Mouse (Mus musculus): Measurements from ENCODE around the gene Dhx29. TPM values are rescaled to one million over a fixed set of nuclear protein-coding genes. Genes with fewer than 3 reads are reported as not detected.
"Not testable (repeated sequence)": the region's sequence is repeated elsewhere in the genome, so short reads cannot be mapped to it uniquely, and the experiment has no call there.

Dhx29 gene
- polyA plus RNA-seq, 1 experiment from 2014 or later, result 22.1 TPM

GRCm38 (mm10) chr13:113012683-113013082 lies 85.4 kb downstream of the Dhx29 start:
- H3K9ac ChIP-seq, result no peak overlapping the region
- no peaks in the 10 kb centered on the region for H3K36me3 ChIP-seq
- no peaks in the 10 kb centered on the region for H3K27me3 ChIP-seq
- ATAC-seq (ENCODE audit: borderline replicate concordance, extremely low read depth, low FRiP score, low TSS enrichment), result no peak
- 0 out of 2 replicates have a peak, but pooled peaks cover 5% of the 10 kb centered on the region for H3K4me1 ChIP-seq
- 68% methylated on average over 6 of the region's 6 CpGs for WGBS
- H3K9me3 ChIP-seq, result no peaks in the 10 kb centered on the region
- H3K4me3 ChIP-seq, result peak overlapping the region; percentile 32
- no peak overlapping the region for H3K27ac ChIP-seq
- H3K4me2 ChIP-seq, result peak overlapping the region; percentile 50; the same call in 1 of the 2 replicates

GRCm38 (mm10) chr13:113013174-113013953 lies 86.1 kb downstream of the Dhx29 start:
- Histone ChIP-seq H3K4me3 (peak overlapping the region; percentile 32), H3K4me2 (peak overlapping the region; percentile 50)
- not testable (repeated sequence) for H3K27ac ChIP-seq; H3K27me3 ChIP-seq; H3K4me1 ChIP-seq; H3K36me3 ChIP-seq; H3K9me3 ChIP-seq; ATAC-seq (ENCODE audit: borderline replicate concordance, extremely low read depth, low FRiP score, low TSS enrichment); H3K9ac ChIP-seq
- 28% methylated on average over 18 of the region's 20 CpGs for whole genome bisulfite sequencing

Other genes with a start within 250 kb of the Dhx29 start
- gene Plpp1, start 126.7 kb upstream of the Dhx29 start, polyA plus RNA-seq (2015; fragmentation: Nextera tagmentation; extraction: Ambion mirVana), result 76.5 TPM in 2 replicates
- gene Mtrex, start 56 bp upstream of the Dhx29 start, polyA plus RNA-seq (2015; fragmentation: Nextera tagmentation; extraction: Ambion mirVana), result 63.6 and 70.5 TPM in 2 replicates
- 12.3 and 13.5 TPM in 2 replicates for gene Ccno, start 60.3 kb downstream of the Dhx29 start, polyA plus RNA-seq (2015; fragmentation: Nextera tagmentation; extraction: Ambion mirVana)
- 6.3 and 6.9 TPM in 2 replicates for gene Mcidas, start 66.4 kb downstream of the Dhx29 start, polyA plus RNA-seq (2015; fragmentation: Nextera tagmentation; extraction: Ambion mirVana)
- gene Cdc20b, start 107.7 kb downstream of the Dhx29 start, polyA plus RNA-seq (2015; fragmentation: Nextera tagmentation; extraction: Ambion mirVana), result 2.1 and 2.8 TPM in 2 replicates
- 175 TPM in 2 replicates for gene Gpx8, start 119.0 kb downstream of the Dhx29 start, polyA plus RNA-seq (2015; fragmentation: Nextera tagmentation; extraction: Ambion mirVana)
- gene Gzma, start 173.5 kb downstream of the Dhx29 start, polyA plus RNA-seq (2015; fragmentation: Nextera tagmentation; extraction: Ambion mirVana), result 3.9 and 18.9 TPM in 2 replicates